Mouse (Mus musculus): ENCODE measurements around the gene Hist1h2ap. TPM values are rescaled to one million over a fixed set of nuclear protein-coding genes. Genes with fewer than 3 reads are reported as not detected.
A peak's percentile ranks its signal among the peaks of the same experiment; 100 is the strongest.
"Not testable (repeated sequence)": the region's sequence is repeated elsewhere in the genome, so short reads cannot be mapped to it uniquely, and the experiment has no call there.

The Hist1h2ap gene
- total RNA-seq (2014; fragmentation: Nextera tagmentation): 653 and 691 TPM in 2 replicates
- 2,134 and 3,440 TPM in 2 replicates for total RNA-seq (2017)
- 8,984 and 13,644 TPM in 2 replicates for polyA plus RNA-seq (2012)

DNA sequence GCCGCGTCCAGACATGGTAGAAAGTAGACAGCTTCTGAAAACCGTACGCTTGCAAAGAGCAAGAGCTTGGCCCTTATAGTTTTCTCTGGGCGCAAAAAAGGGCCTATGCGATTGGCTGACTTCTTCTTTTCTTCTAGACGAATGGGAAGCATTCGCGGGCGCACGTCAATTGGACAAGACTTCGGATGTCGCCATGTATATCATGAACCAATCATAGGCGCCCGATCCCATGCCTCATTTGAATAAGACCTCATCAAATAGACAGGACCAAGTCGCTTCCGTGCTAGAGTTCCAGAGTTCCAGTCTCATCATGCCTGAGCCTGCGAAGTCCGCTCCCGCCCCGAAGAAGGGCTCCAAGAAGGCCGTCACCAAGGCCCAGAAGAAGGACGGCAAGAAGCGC, at the start of gene Hist1h2ap, which contains the start of gene Hist1h2br:
Gene Hist1h2ap, minus strand, starts transcription at position 47 of the 400 bp plus-strand sequence.
Gene Hist1h2br, plus strand, starts transcription at position 283 of the 400 bp plus-strand sequence.
- H3K27me3 ChIP-seq (ENCODE audit: insufficient read depth, low read length); DNase-seq (ENCODE audit: low spot score); H3K9me3 ChIP-seq (replicated peaks); H3K4me1 ChIP-seq (ENCODE audit: insufficient read depth, low read depth, low read length); H3K36me3 ChIP-seq (replicated peaks); H3K4me3 ChIP-seq (ENCODE audit: low read depth, low read length): not testable (repeated sequence)
- peak; percentile 82 for ATAC-seq (ENCODE audit: extremely low read depth, insufficient number of reproducible peaks, low FRiP score, poor library complexity, severe bottlenecking)

DNA sequence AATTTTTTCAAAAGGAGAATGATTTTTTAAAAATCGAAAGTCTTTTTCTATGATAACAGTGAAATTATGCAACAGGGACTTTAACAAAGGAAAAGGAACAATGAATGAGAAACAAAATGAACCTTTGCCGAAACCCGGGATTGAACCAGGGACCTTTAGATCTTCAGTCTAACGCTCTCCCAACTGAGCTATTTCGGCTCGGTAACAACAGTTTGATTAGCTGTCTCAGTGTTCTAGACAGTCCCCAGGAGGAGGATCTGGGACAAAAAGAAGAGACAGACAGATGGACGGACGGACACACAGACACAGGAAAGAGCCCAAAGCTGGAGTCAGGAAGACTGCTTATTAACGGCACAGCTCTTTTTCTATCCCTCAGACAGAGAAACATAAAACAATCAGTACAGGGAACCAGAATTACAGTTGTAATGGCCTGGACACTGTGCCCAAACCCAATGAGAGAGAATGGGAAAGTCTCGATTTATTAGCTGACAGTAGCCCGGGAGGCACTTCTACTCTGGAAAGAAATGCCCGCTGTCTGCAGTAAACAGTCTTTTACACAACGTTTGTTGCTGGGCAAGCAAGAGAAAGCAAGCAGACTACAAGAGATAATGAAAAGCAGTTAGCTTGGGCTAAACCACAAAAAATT, 49.6 kb upstream of the Hist1h2ap start:
- DNase-seq (ENCODE audit: low spot score) (no peak), ATAC-seq (ENCODE audit: extremely low read depth, insufficient number of reproducible peaks, low FRiP score, poor library complexity, severe bottlenecking) (no peak)
- H3K27me3 ChIP-seq (ENCODE audit: insufficient read depth, low read length): peaks cover 13% of the 10 kb centered on the region; the same call in 1 of the 2 replicates
- peak overlapping the region; percentile 61 for H3K4me3 ChIP-seq (ENCODE audit: low read depth, low read length)
- H3K9me3 ChIP-seq (replicated peaks): no peaks in the 10 kb centered on the region
- peaks cover 15% of the 10 kb centered on the region for H3K4me1 ChIP-seq (ENCODE audit: insufficient read depth, low read depth, low read length)
- no peaks in the 10 kb centered on the region for H3K36me3 ChIP-seq (replicated peaks)
- TF ChIP-seq CTCF (IDR thresholded peaks at IDR 0.05; ENCODE audit: low read depth, low read length) (no peak), TAL1 (conservative IDR thresholded peaks at IDR 0.05; ENCODE audit: low read depth, low read length) (no peak), GATA2 (IDR thresholded peaks at IDR 0.05; ENCODE audit: borderline replicate concordance, low read depth, low read length) (no peak), GATA1 (IDR thresholded peaks at IDR 0.05; ENCODE audit: borderline replicate concordance, low read length) (no peak), POLR2AphosphoS5 (IDR thresholded peaks at IDR 0.05; ENCODE audit: insufficient replicate concordance, low read depth, low read length) (no peak)

DNA sequence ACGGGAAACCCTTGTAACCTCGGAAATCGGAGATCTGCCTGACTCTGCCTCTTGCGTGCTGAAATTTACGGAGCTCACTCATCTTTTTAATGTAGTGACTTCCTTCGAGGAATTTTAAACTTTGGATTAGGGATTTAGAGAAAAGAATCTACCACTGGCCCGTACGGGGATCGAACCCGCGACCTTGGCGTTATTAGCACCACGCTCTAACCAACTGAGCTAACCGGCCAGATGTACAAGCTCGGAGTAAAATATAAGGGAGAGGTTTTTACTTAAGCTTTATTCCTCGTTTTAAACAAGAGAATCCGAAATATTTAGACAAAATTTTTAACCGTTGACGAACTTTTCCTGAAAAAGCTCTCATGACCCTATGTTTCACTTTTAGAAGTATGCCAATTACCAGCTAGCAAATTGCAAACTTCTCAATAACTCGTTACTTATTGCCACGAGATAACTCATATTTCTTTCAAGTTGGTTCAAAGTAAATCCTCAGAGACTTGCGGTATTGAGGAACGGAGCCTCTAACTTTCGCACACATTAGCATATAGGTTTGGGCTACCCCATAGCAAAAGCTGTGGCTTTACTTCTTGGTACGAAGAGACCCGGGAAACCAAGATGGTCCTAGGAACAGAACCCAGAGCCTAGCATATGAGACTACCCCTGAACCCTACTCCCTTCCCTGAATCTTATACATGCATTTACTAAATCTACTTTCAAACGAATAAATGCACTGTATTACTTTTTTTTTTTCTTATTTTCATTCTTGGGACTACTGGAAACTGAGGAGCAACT, 48.8 kb upstream of the Hist1h2ap start:
- ATAC-seq (ENCODE audit: extremely low read depth, insufficient number of reproducible peaks, low FRiP score, poor library complexity, severe bottlenecking): no peak
- TF ChIP-seq CTCF (IDR thresholded peaks at IDR 0.05; ENCODE audit: low read depth, low read length) (no peak), GATA1 (IDR thresholded peaks at IDR 0.05; ENCODE audit: borderline replicate concordance, low read length) (no peak), POLR2AphosphoS5 (IDR thresholded peaks at IDR 0.05; ENCODE audit: insufficient replicate concordance, low read depth, low read length) (no peak), GATA2 (IDR thresholded peaks at IDR 0.05; ENCODE audit: borderline replicate concordance, low read depth, low read length) (no peak), TAL1 (conservative IDR thresholded peaks at IDR 0.05; ENCODE audit: low read depth, low read length) (no peak)
- H3K4me3 ChIP-seq (ENCODE audit: low read depth, low read length): peak overlapping the region; percentile 61
- no peak for DNase-seq (ENCODE audit: low spot score)
- H3K27me3 ChIP-seq (ENCODE audit: insufficient read depth, low read length): peaks cover 13% of the 10 kb centered on the region; the same call in 1 of the 2 replicates
- H3K36me3 ChIP-seq (replicated peaks): no peaks in the 10 kb centered on the region
- H3K9me3 ChIP-seq (replicated peaks): no peaks in the 10 kb centered on the region
- peaks cover 15% of the 10 kb centered on the region for H3K4me1 ChIP-seq (ENCODE audit: insufficient read depth, low read depth, low read length)

DNA sequence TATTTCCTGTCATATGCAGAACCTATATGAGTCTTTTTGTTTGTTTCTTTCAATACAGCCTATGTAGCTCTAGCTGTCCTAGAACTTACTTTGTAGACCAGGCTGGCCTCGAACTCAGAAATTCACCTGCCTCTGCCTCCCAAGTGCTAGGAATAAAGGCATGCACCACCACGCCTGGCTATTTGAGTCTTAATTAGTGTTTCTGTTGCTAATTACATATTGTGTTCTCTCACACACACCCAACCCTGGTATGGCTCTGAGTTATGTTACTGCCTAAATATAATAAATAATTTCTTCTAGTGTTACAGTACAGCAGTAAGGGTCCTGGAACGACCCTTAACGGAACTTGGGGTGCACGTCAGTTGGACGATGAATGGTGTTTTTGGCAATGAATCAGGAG, 47.4 kb upstream of the Hist1h2ap start:
- DNase-seq (ENCODE audit: low spot score): no peak
- TF ChIP-seq GATA1 (IDR thresholded peaks at IDR 0.05; ENCODE audit: borderline replicate concordance, low read length) (no peak), GATA2 (IDR thresholded peaks at IDR 0.05; ENCODE audit: borderline replicate concordance, low read depth, low read length) (no peak), CTCF (IDR thresholded peaks at IDR 0.05; ENCODE audit: low read depth, low read length) (no peak), TAL1 (conservative IDR thresholded peaks at IDR 0.05; ENCODE audit: low read depth, low read length) (no peak), POLR2AphosphoS5 (IDR thresholded peaks at IDR 0.05; ENCODE audit: insufficient replicate concordance, low read depth, low read length) (no peak)
- Histone ChIP-seq H3K4me1 (ENCODE audit: insufficient read depth, low read depth, low read length) (peaks cover 15% of the 10 kb centered on the region), H3K27me3 (ENCODE audit: insufficient read depth, low read length) (peaks cover 18% of the 10 kb centered on the region), H3K36me3 (replicated peaks) (no peaks in the 10 kb centered on the region), H3K4me3 (ENCODE audit: low read depth, low read length) (no peak overlapping the region), H3K9me3 (replicated peaks) (no peaks in the 10 kb centered on the region)
- no peak for ATAC-seq (ENCODE audit: extremely low read depth, insufficient number of reproducible peaks, low FRiP score, poor library complexity, severe bottlenecking)

DNA sequence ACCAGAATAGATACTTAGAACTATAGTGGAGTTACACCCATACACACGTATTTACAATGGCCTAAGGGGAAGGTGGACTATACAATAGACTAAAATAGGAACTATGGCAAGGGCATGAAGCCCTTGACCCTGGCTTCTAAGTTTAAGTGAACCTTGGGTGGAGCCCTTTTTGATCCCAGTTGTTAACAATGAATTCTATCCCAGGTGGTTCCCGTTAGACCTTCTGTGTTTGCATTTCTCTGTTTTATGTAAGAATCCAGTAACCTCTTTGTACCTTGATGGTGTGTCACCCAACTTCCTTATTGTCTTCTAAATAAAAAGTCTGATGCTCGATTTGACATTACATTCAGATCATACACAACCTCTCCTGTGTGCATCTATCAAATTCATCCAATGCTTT, 32.2 kb upstream of the Hist1h2ap start:
- H3K9me3 ChIP-seq (replicated peaks); ATAC-seq (ENCODE audit: extremely low read depth, insufficient number of reproducible peaks, low FRiP score, poor library complexity, severe bottlenecking); H3K4me3 ChIP-seq (ENCODE audit: low read depth, low read length); DNase-seq (ENCODE audit: low spot score); H3K4me1 ChIP-seq (ENCODE audit: insufficient read depth, low read depth, low read length); H3K27me3 ChIP-seq (ENCODE audit: insufficient read depth, low read length); H3K36me3 ChIP-seq (replicated peaks): not testable (repeated sequence)

DNA sequence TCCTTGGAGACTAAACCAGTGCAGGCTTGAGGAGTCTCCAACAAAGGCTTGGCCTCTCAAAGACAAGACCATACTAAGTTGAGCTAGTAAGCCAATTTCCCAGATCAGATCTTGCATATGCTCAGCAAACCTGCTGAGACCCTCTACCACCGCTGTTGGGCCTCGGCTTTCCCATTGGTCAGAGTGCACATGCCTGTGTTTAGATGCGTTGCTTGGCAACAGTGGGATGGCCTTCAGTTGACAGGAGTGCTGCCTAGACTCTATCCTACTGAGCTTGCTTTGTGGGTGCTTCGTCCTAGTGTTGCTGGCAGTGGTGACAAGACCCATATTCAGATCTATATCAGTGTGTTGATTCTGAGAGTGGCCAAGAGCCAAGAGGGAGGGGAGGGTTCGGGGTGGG, 28.3 kb upstream of the Hist1h2ap start:
- Histone ChIP-seq H3K4me3 (ENCODE audit: low read depth, low read length) (no peak overlapping the region), H3K9me3 (replicated peaks) (no peaks in the 10 kb centered on the region), H3K4me1 (ENCODE audit: insufficient read depth, low read depth, low read length) (peaks cover 3% of the 10 kb centered on the region; the same call in 1 of the 2 replicates), H3K36me3 (replicated peaks) (no peaks in the 10 kb centered on the region), H3K27me3 (ENCODE audit: insufficient read depth, low read length) (peaks cover 10% of the 10 kb centered on the region)
- ATAC-seq (ENCODE audit: extremely low read depth, insufficient number of reproducible peaks, low FRiP score, poor library complexity, severe bottlenecking): no peak
- DNase-seq (ENCODE audit: low spot score): no peak
- no peak for TF ChIP-seq POLR2AphosphoS5 (IDR thresholded peaks at IDR 0.05; ENCODE audit: insufficient replicate concordance, low read depth, low read length)
- no peak for TF ChIP-seq GATA1 (IDR thresholded peaks at IDR 0.05; ENCODE audit: borderline replicate concordance, low read length)
- no peak for TF ChIP-seq GATA2 (IDR thresholded peaks at IDR 0.05; ENCODE audit: borderline replicate concordance, low read depth, low read length)
- TF ChIP-seq TAL1 (conservative IDR thresholded peaks at IDR 0.05; ENCODE audit: low read depth, low read length): no peak
- no peak for TF ChIP-seq CTCF (IDR thresholded peaks at IDR 0.05; ENCODE audit: low read depth, low read length)
